Mouse (Mus musculus): Measurements from ENCODE around the gene Pifo. TPM values are rescaled to one million over a fixed set of nuclear protein-coding genes. Genes with fewer than 3 reads are reported as not detected.

Gene Pifo
- polyA plus RNA-seq, 1 experiment = not detected

DNA sequence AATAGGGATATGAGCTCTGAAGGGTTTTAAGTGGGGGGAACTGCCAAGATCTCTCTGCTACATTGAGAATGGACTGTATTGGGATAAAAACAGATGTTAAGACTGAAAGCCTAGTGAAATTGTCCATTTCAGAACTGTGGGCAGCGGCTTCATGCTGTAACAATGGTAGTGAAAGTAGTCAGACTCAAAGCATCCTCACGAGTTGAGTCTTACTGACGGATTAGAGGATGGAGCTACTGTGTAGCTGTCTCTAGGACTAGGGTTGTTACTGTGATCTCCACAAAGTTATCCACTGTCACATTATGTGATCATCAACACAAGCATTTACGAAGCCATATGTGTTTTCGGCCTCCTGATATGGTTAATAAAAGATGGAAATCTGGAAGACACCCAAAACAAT, 56.2 kb downstream of the Pifo start:
- TF ChIP-seq POLR2A (IDR thresholded peaks at IDR 0.05; ENCODE audit: low read depth, low read length) (no peak), CTCF (IDR thresholded peaks at IDR 0.05; ENCODE audit: borderline replicate concordance, insufficient read depth, low read length) (no peak)
- H3K4me3 ChIP-seq (ENCODE audit: insufficient read depth, low read length) = peak overlapping the region; percentile 76
- H3K27ac ChIP-seq (ENCODE audit: insufficient read depth, low read length) = peak overlapping the region; percentile 48; the same call in 1 of the 2 replicates
- H3K4me1 ChIP-seq (ENCODE audit: control insufficient read depth, insufficient read depth, low read length) = no peaks in the 10 kb centered on the region; the same call in 1 of the 2 replicates

DNA sequence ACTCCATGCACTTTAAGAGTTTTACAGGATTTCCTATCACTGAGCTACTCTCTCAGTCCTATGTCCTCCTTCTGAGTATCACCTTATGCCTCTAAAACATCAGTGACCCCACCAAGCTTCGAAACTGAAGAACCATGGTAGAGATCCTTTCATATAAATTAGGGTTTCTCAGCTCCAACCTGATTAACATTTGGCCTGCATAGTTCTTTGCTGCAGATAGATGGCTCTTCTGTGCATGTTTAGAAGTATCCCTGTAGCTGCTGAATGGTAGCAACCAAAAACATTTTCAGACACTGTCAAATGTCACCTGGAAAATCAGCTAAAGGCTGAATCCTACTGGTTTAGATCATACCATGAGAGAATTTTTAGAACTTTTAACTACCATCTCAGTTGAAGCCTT, 57.2 kb downstream of the Pifo start:
- Histone ChIP-seq H3K4me1 (ENCODE audit: control insufficient read depth, insufficient read depth, low read length) (no peaks in the 10 kb centered on the region; the same call in 1 of the 2 replicates), H3K27ac (ENCODE audit: insufficient read depth, low read length) (no peak overlapping the region), H3K4me3 (ENCODE audit: insufficient read depth, low read length) (no peak overlapping the region)
- TF ChIP-seq POLR2A (IDR thresholded peaks at IDR 0.05; ENCODE audit: low read depth, low read length) (no peak), CTCF (IDR thresholded peaks at IDR 0.05; ENCODE audit: borderline replicate concordance, insufficient read depth, low read length) (no peak)

DNA sequence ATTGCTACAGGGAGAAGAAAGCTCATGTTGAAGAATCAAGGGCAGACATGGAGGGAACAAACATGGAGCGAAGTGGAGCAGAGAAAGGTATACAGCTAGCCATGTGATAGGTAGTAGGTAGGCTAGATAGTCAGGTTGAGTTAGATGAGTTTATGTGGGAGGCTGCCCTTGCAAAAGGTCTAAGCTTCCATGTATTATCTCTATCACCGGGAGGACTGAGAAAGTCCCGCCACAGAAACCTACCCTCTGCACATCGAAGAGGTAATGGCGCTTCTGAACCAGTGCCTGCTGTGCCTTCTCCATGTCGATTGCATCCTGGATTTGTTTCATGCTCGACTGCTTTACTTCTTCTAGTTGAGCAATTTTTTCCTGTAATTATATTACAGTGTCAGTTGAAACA, 63.1 kb downstream of the Pifo start:
- TF ChIP-seq POLR2A (IDR thresholded peaks at IDR 0.05; ENCODE audit: low read depth, low read length) (no peak), CTCF (IDR thresholded peaks at IDR 0.05; ENCODE audit: borderline replicate concordance, insufficient read depth, low read length) (no peak)

More for the DNA sequence above, 63.1 kb downstream of the Pifo start:
- Histone ChIP-seq H3K4me3 (ENCODE audit: insufficient read depth, low read length) (no peak overlapping the region), H3K27ac (ENCODE audit: insufficient read depth, low read length) (no peak overlapping the region), H3K4me1 (ENCODE audit: control insufficient read depth, insufficient read depth, low read length) (no peaks in the 10 kb centered on the region)

Other genes with a start within 250 kb of the Pifo start
- gene Rap1a, start 213.3 kb downstream of the Pifo start, polyA plus RNA-seq (2011; ENCODE audit: insufficient read length, low read depth, missing spikeins) = 132 and 150 TPM in 2 replicates
- gene Adora3, start 143.8 kb downstream of the Pifo start, polyA plus RNA-seq (2011; ENCODE audit: insufficient read length, low read depth, missing spikeins) = not detected in 2 replicates
- not detected in 2 replicates for gene Tmigd3, start 143.7 kb downstream of the Pifo start, polyA plus RNA-seq (2011; ENCODE audit: insufficient read length, low read depth, missing spikeins)
- gene I830077J02Rik, start 82.0 kb downstream of the Pifo start, polyA plus RNA-seq (2011; ENCODE audit: insufficient read length, low read depth, missing spikeins) = not detected in 2 replicates
- 60.4 and 63.9 TPM in 2 replicates for gene Wdr77, start 55.3 kb downstream of the Pifo start, polyA plus RNA-seq (2011; ENCODE audit: insufficient read length, low read depth, missing spikeins)
- gene Atp5f1, start 54.5 kb downstream of the Pifo start, polyA plus RNA-seq (2011; ENCODE audit: insufficient read length, low read depth, missing spikeins) = 415 and 483 TPM in 2 replicates
- gene Ovgp1, start 40.9 kb downstream of the Pifo start, polyA plus RNA-seq (2011; ENCODE audit: insufficient read length, low read depth, missing spikeins) = 0.76 and 1.8 TPM in 2 replicates
- gene Chil5, start 18.2 kb upstream of the Pifo start, polyA plus RNA-seq (2011; ENCODE audit: insufficient read length, low read depth, missing spikeins) = not detected in 2 replicates
- not detected in 2 replicates for gene Chia1, start 98.6 kb upstream of the Pifo start, polyA plus RNA-seq (2011; ENCODE audit: insufficient read length, low read depth, missing spikeins)
- not detected in 2 replicates for gene Chil3, start 152.9 kb upstream of the Pifo start, polyA plus RNA-seq (2011; ENCODE audit: insufficient read length, low read depth, missing spikeins)
- not detected in 2 replicates for gene Chil4, start 204.9 kb upstream of the Pifo start, polyA plus RNA-seq (2011; ENCODE audit: insufficient read length, low read depth, missing spikeins)